Mouse (Mus musculus) CH12.LX (cell line): ENCODE measurements around the gene Hmga1b. TPM values are rescaled to one million over a fixed set of nuclear protein-coding genes. Genes with fewer than 3 reads are reported as not detected.

ENCODE experiments used
- DNase-seq: peaks from one replicate; pipeline ENCODE4 v3.0.0-alpha.2; 2013; ENCODE audit errors: extremely low read depth
- H3K27ac ChIP-seq: 2 replicates; pipeline ENCODE4 v1.5.1; 2012; ENCODE audit warnings: low read depth, mild to moderate bottlenecking, control low read depth, moderate library complexity; ENCODE audit not compliant: insufficient read depth
- H3K27me3 ChIP-seq: replicated peaks from 2 replicates; pipeline ENCODE3; 2012; ENCODE audit warnings: inconsistent platforms
- H3K36me3 ChIP-seq, 2 experiments: replicated peaks in 1 of 2; 2 replicates each; pipeline versions ENCODE3 to v1.6.1; 2012; ENCODE audit warnings: inconsistent platforms in 1 of 2, low read length in 1 of 2, mild to moderate bottlenecking in 1 of 2, mixed read lengths in 1 of 2, moderate library complexity in 1 of 2; ENCODE audit not compliant: control insufficient read depth in 1 of 2, insufficient read depth in 1 of 2
- H3K4me1 ChIP-seq, 2 experiments: 2 replicates each; pipeline ENCODE4 v1.6.1; 2012; ENCODE audit warnings: inconsistent platforms in 1 of 2, moderate library complexity in 1 of 2; ENCODE audit not compliant: insufficient read depth in 2 of 2, control insufficient read depth in 1 of 2
- H3K4me2 ChIP-seq: 2 replicates; pipeline ENCODE4 v1.6.1; 2012; ENCODE audit warnings: low read depth, mild to moderate bottlenecking, control low read depth; ENCODE audit not compliant: poor library complexity, insufficient read depth, severe bottlenecking
- H3K4me3 ChIP-seq, 3 experiments: fragments of 150-350 bp in 1 of 3; sonication (generic) in 1 of 3; replicated peaks in 1 of 3; 2 replicates each; pipeline versions ENCODE3 to v1.5.1; 2011 to 2012; ENCODE audit warnings: low read depth in 2 of 3, low read length in 2 of 3, mild to moderate bottlenecking in 2 of 3, moderate library complexity in 2 of 3, control low read depth in 1 of 3, improper control_type of control experiment in 1 of 3, inconsistent platforms in 1 of 3, mixed read lengths in 1 of 3; ENCODE audit not compliant: poor library complexity in 1 of 3
- H3K79me2 ChIP-seq: replicated peaks from 2 replicates; pipeline ENCODE4 v1.6.1; 2012; ENCODE audit warnings: mild to moderate bottlenecking, moderate library complexity; ENCODE audit not compliant: control insufficient read depth, poor library complexity, insufficient read depth, severe bottlenecking; ENCODE audit errors: extremely low read depth
- H3K9ac ChIP-seq: 2 replicates; pipeline ENCODE4 v1.6.1; 2012; ENCODE audit warnings: low read depth, mild to moderate bottlenecking, control low read depth, moderate library complexity; ENCODE audit not compliant: insufficient read depth
- H3K9me3 ChIP-seq: replicated peaks from 2 replicates; pipeline ENCODE3; 2012; ENCODE audit warnings: low read length, inconsistent platforms, mixed read lengths
- BHLHE40 ChIP-seq: IDR thresholded peaks from 2 replicates; pipeline ENCODE4 v1.6.1; 2011; ENCODE audit warnings: mild to moderate bottlenecking, low read depth, low read length, improper control_type of control experiment
- CHD1 ChIP-seq: IDR thresholded peaks from 2 replicates; pipeline ENCODE4 v1.6.1; 2012; ENCODE audit warnings: low read depth, low read length, improper control_type of control experiment, inconsistent platforms
- CHD2 ChIP-seq: IDR thresholded peaks from 2 replicates; pipeline ENCODE4 v1.6.1; 2011; ENCODE audit warnings: low read length, improper control_type of control experiment
- CTCF ChIP-seq, 2 experiments: IDR thresholded peaks in 1 of 2; conservative IDR thresholded peaks in 1 of 2; 2 replicates each; pipeline ENCODE4 v1.5.1; 2011 to 2012; ENCODE audit warnings: low read depth in 2 of 2, low read length in 2 of 2, improper control_type of control experiment in 1 of 2, inconsistent platforms in 1 of 2, mild to moderate bottlenecking in 1 of 2, moderate library complexity in 1 of 2
- E2F4 ChIP-seq: IDR thresholded peaks from 2 replicates; pipeline ENCODE4 v1.6.1; 2011; ENCODE audit warnings: low read depth, low read length, improper control_type of control experiment; ENCODE audit not compliant: insufficient replicate concordance
- ELF1 ChIP-seq: IDR thresholded peaks from 2 replicates; pipeline ENCODE4 v1.6.1; 2014; ENCODE audit warnings: low read depth, mild to moderate bottlenecking, inconsistent platforms, low read length, improper control_type of control experiment
- EP300 ChIP-seq: IDR thresholded peaks from 2 replicates; pipeline ENCODE4 v1.6.1; 2011; ENCODE audit warnings: low read length, improper control_type of control experiment
- ETS1 ChIP-seq: conservative IDR thresholded peaks from 2 replicates; pipeline ENCODE4 v1.6.1; 2012; ENCODE audit warnings: low read depth, mild to moderate bottlenecking, inconsistent platforms, low read length, improper control_type of control experiment, moderate library complexity
- GABPA ChIP-seq: IDR thresholded peaks from 2 replicates; pipeline ENCODE4 v1.6.1; 2012; ENCODE audit warnings: low read depth, low read length, improper control_type of control experiment, inconsistent platforms; ENCODE audit not compliant: insufficient replicate concordance
- HCFC1 ChIP-seq: IDR thresholded peaks from 2 replicates; pipeline ENCODE4 v1.6.1; 2012; ENCODE audit warnings: low read depth, mild to moderate bottlenecking, inconsistent platforms, low read length, improper control_type of control experiment
- IRF4 ChIP-seq: IDR thresholded peaks from 2 replicates; pipeline ENCODE4 v1.6.1; 2014; ENCODE audit warnings: low read depth, mild to moderate bottlenecking, inconsistent platforms, low read length, improper control_type of control experiment
- JUN ChIP-seq: IDR thresholded peaks from 2 replicates; pipeline ENCODE4 v1.6.1; 2011; ENCODE audit warnings: low read depth, mild to moderate bottlenecking, low read length, improper control_type of control experiment, moderate library complexity; ENCODE audit not compliant: insufficient read depth
- JUND ChIP-seq: conservative IDR thresholded peaks from 2 replicates; pipeline ENCODE4 v1.6.1; 2011; ENCODE audit warnings: low read depth, low read length, improper control_type of control experiment
- KAT2A ChIP-seq: IDR thresholded peaks from 2 replicates; pipeline ENCODE4 v1.6.1; 2012; ENCODE audit warnings: low read length, improper control_type of control experiment, inconsistent platforms; ENCODE audit not compliant: insufficient replicate concordance
- MAFK ChIP-seq: IDR thresholded peaks from 2 replicates; pipeline ENCODE4 v1.6.1; 2011; ENCODE audit warnings: low read length, improper control_type of control experiment; ENCODE audit not compliant: insufficient replicate concordance
- MAX ChIP-seq: IDR thresholded peaks from 2 replicates; pipeline ENCODE4 v1.6.1; 2011; ENCODE audit warnings: low read length, improper control_type of control experiment
- MAZ ChIP-seq: IDR thresholded peaks from 2 replicates; pipeline ENCODE4 v1.6.1; 2012; ENCODE audit warnings: low read depth, mild to moderate bottlenecking, inconsistent platforms, low read length, improper control_type of control experiment, moderate library complexity
- MEF2A ChIP-seq: IDR thresholded peaks from 2 replicates; pipeline ENCODE4 v1.6.1; 2014; ENCODE audit warnings: low read depth, mild to moderate bottlenecking, inconsistent platforms, low read length, improper control_type of control experiment, borderline replicate concordance
- MXI1 ChIP-seq: IDR thresholded peaks from 2 replicates; pipeline ENCODE4 v1.6.1; 2011; ENCODE audit warnings: mild to moderate bottlenecking, low read depth, low read length, improper control_type of control experiment
- MYC ChIP-seq: IDR thresholded peaks from 2 replicates; pipeline ENCODE4 v1.6.1; 2011; ENCODE audit warnings: low read depth, mild to moderate bottlenecking, improper control_type of control experiment, low read length
- NELFE ChIP-seq: IDR thresholded peaks from 2 replicates; pipeline ENCODE4 v1.6.1; 2011; ENCODE audit warnings: low read depth, low read length, improper control_type of control experiment
- NRF1 ChIP-seq: IDR thresholded peaks from 2 replicates; pipeline ENCODE4 v1.6.1; 2014; ENCODE audit warnings: low read depth, mild to moderate bottlenecking, inconsistent platforms, low read length, improper control_type of control experiment, moderate library complexity
- PAX5 ChIP-seq: IDR thresholded peaks from 2 replicates; pipeline ENCODE4 v1.6.1; 2012; ENCODE audit warnings: low read length, inconsistent platforms, mixed read lengths
- POLR2A ChIP-seq: IDR thresholded peaks from 2 replicates; pipeline ENCODE4 v1.6.1; 2011; ENCODE audit warnings: low read depth, mild to moderate bottlenecking, improper control_type of control experiment, low read length
- POLR2AphosphoS2 ChIP-seq: IDR thresholded peaks from 2 replicates; pipeline ENCODE4 v1.6.1; 2011; ENCODE audit warnings: low read depth, low read length, improper control_type of control experiment
- RAD21 ChIP-seq: IDR thresholded peaks from 2 replicates; pipeline ENCODE4 v1.6.1; 2011; ENCODE audit warnings: low read depth, mild to moderate bottlenecking, low read length, improper control_type of control experiment, moderate library complexity
- RCOR1 ChIP-seq: conservative IDR thresholded peaks from 2 replicates; pipeline ENCODE4 v1.6.1; 2012; ENCODE audit warnings: low read depth, mild to moderate bottlenecking, inconsistent platforms, low read length, improper control_type of control experiment
- SIN3A ChIP-seq: IDR thresholded peaks from 2 replicates; pipeline ENCODE4 v1.6.1; 2012; ENCODE audit warnings: low read length, improper control_type of control experiment, inconsistent platforms
- SMC3 ChIP-seq: IDR thresholded peaks from 2 replicates; pipeline ENCODE4 v1.6.1; 2011; ENCODE audit warnings: low read depth, low read length, improper control_type of control experiment
- TBP ChIP-seq: conservative IDR thresholded peaks from 2 replicates; pipeline ENCODE4 v1.6.1; 2011; ENCODE audit warnings: low read depth, low read length, improper control_type of control experiment
- TCF12 ChIP-seq: IDR thresholded peaks from 2 replicates; pipeline ENCODE4 v1.6.1; 2014; ENCODE audit warnings: low read depth, mild to moderate bottlenecking, inconsistent platforms, low read length, improper control_type of control experiment
- UBTF ChIP-seq: IDR thresholded peaks from 2 replicates; pipeline ENCODE4 v1.6.1; 2012; ENCODE audit warnings: low read depth, mild to moderate bottlenecking, inconsistent platforms, low read length, improper control_type of control experiment, moderate library complexity
- USF1 ChIP-seq: IDR thresholded peaks from 2 replicates; pipeline ENCODE4 v1.6.1; 2014; ENCODE audit warnings: low read depth, mild to moderate bottlenecking, inconsistent platforms, low read length, improper control_type of control experiment
- USF2 ChIP-seq: conservative IDR thresholded peaks from 2 replicates; pipeline ENCODE4 v1.6.1; 2011; ENCODE audit warnings: low read depth, low read length, improper control_type of control experiment
- ZC3H11A ChIP-seq: IDR thresholded peaks from 2 replicates; pipeline ENCODE4 v1.6.1; 2012; ENCODE audit warnings: low read depth, mild to moderate bottlenecking, inconsistent platforms, low read length, improper control_type of control experiment
- ZKSCAN1 ChIP-seq: IDR thresholded peaks from 2 replicates; pipeline ENCODE4 v1.6.1; 2012; ENCODE audit warnings: low read depth, inconsistent platforms, low read length, improper control_type of control experiment, borderline replicate concordance
- ZMIZ1 ChIP-seq: IDR thresholded peaks from 2 replicates; pipeline ENCODE4 v1.6.1; 2012; ENCODE audit warnings: low read depth, mild to moderate bottlenecking, inconsistent platforms, low read length, improper control_type of control experiment
- ZNF384 ChIP-seq: IDR thresholded peaks from 2 replicates; pipeline ENCODE4 v1.6.1; 2012; ENCODE audit warnings: low read depth, low read length, improper control_type of control experiment, inconsistent platforms
- dilution Hi-C: fragments of 300-500 bp; cut with MboI; formaldehyde crosslinking; loops from 2 replicates; pipeline ENCODE4 v1.14.3; 2020; ENCODE audit warnings: low sequenced_read_pairs; ENCODE audit not compliant: extremely low pct_unique_long_range_greater_than_20kb, extremely low pct_ligation_motif_present
- in situ Hi-C: fragments of 300-500 bp; cut with MboI; formaldehyde crosslinking; loops from 3 replicates; pipeline ENCODE4 v1.14.3; 2019; ENCODE audit warnings: low sequenced_read_pairs, low pct_ligation_motif_present, low pct_unique_long_range_greater_than_20kb, mixed read lengths
- polyA plus RNA-seq: library from polyadenylated mRNA; unstranded; fragments of >175 nt; gene quantifications from 2 replicates; pipeline ENCODE4 v1.2.1, GENCODE M21; 2012; ENCODE audit warnings: low read depth; ENCODE audit not compliant: insufficient read length
- total RNA-seq, 2 experiments: library from RNA; depleted of rRNA; stranded (reverse); fragments of 300-350 nt in 1 of 2; fragments of >200 nt in 1 of 2; gene quantifications; 2 replicates each; pipeline ENCODE4 v1.2.3; 2012 to 2014

Gene Hmga1b
- total and polyA plus RNA-seq, 3 experiments, result 126 to 414 (median 167) TPM

- peaks cover 10 to 30% of the 10 kb centered on the region in 2 experiments for H3K4me1 ChIP-seq
- peak within 1 kb of the TSS; percentile 60 for H3K4me2 ChIP-seq
- in situ Hi-C loops (no loop called here), dilution Hi-C loops (no loop called here)
- H3K79me2 ChIP-seq, result peaks cover 13% of the 10 kb centered on the region
- H3K9ac ChIP-seq, result peak within 1 kb of the TSS; percentile 77
- TF ChIP-seq MAFK (no peak), IRF4 (no peak; the same call in 1 of the 2 replicates), MAZ (peak; percentile 97), PAX5 (no peak), UBTF (peak; percentile 63; the same call in 1 of the 2 replicates), CTCF (conservative IDR thresholded peaks at IDR 0.05 in 1 of 2, IDR thresholded peaks at IDR 0.05 in 1 of 2; ENCODE audit: low read depth in 2 of 2, low read length in 2 of 2) (no peak), ZC3H11A (no peak), POLR2A (peak; percentile 68), GABPA (no peak; the same call in 1 of the 2 replicates), SIN3A (peak; percentile 97), RAD21 (no peak), MEF2A (no peak; the same call in 1 of the 2 replicates), TBP (no peak), TCF12 (peak; percentile 30; the same call in 1 of the 2 replicates), SMC3 (no peak), USF1 (no peak), MAX (peak; percentile 50), EP300 (no peak), ZMIZ1 (peak; percentile 41), JUN (no peak), NELFE (peak; percentile 50), POLR2AphosphoS2 (no peak), MYC (no peak; the same call in 1 of the 2 replicates), E2F4 (no peak), BHLHE40 (no peak), ELF1 (peak; percentile 89), JUND (no peak), RCOR1 (no peak), ZKSCAN1 (no peak), CHD1 (no peak), ETS1 (no peak), KAT2A (peak; percentile 84; the same call in 1 of the 2 replicates), USF2 (no peak), MXI1 (peak; percentile 72; the same call in 1 of the 2 replicates), NRF1 (peak; percentile 7; the same call in 1 of the 2 replicates), HCFC1 (peak; percentile 86), ZNF384 (no peak), CHD2 (peak; percentile 89)
- TF ChIP-seq, all 38 proteins: peak for 14
- no peaks in the 10 kb centered on the region for H3K27me3 ChIP-seq
- H3K4me3 ChIP-seq, result peak within 1 kb of the TSS; percentile 79 to 91 (median 84)
- peak; percentile 80 for DNase-seq
- H3K9me3 ChIP-seq, result no peaks in the 10 kb centered on the region
- H3K36me3 ChIP-seq, result peaks cover 46 to 66% of the 10 kb centered on the region in 2 experiments
- peak within 1 kb of the TSS; percentile 37; the same call in 1 of the 2 replicates for H3K27ac ChIP-seq
Observed at GRCm38 (mm10) chr11:120784064-120784791, 21.6 kb downstream of the Hmga1b start, which contains the start of the genes Rfng and Gps1. TSS of gene Rfng (minus strand) at chr11:120784207. TSS of gene Gps1 (plus strand) at chr11:120784272.
